Mouse (Mus musculus) CD4-positive, CD25-positive, alpha-beta regulatory T cell, adult 2 months (primary cell): ENCODE measurements around the gene Arhgap27.
"Not testable (repeated sequence)": the region's sequence is repeated elsewhere in the genome, so short reads cannot be mapped to it uniquely, and the experiment has no call there.

Experiments used
- DNase-seq: peaks from one replicate; pipeline ENCODE4 v3.0.0-alpha.2; 2012; ENCODE audit warnings: low read depth, low spot score

Gene Arhgap27

GRCm38 (mm10) chr11:103363214-103364148 is at the start of gene Arhgap27:
TSS of gene Arhgap27 (minus strand) at chr11:103363692.
- DNase-seq = peak; percentile 66

- DNase-seq = no peak
These were observed 49.5 kb upstream of the Arhgap27 start for GRCm38 (mm10) chr11:103412950-103413423.

GRCm38 (mm10) chr11:103411981-103412949 is 48.8 kb upstream of the Arhgap27 start, which contains the start of gene Plekhm1:
TSS of gene Plekhm1 (minus strand) at chr11:103412687.
- peak; percentile 98 for DNase-seq

GRCm38 (mm10) chr11:103411301-103411700 is 47.8 kb upstream of the Arhgap27 start:
- peak; percentile 23 for DNase-seq

GRCm38 (mm10) chr11:103408880-103409279 is 45.4 kb upstream of the Arhgap27 start:
- DNase-seq = no peak

- DNase-seq = not testable (repeated sequence)
These were observed 43.6 kb upstream of the Arhgap27 start for GRCm38 (mm10) chr11:103407136-103407535.

GRCm38 (mm10) chr11:103406551-103406950 is 43.1 kb upstream of the Arhgap27 start:
- no peak for DNase-seq

- no peak for DNase-seq
These were observed 42.3 kb upstream of the Arhgap27 start for GRCm38 (mm10) chr11:103405814-103406213.

GRCm38 (mm10) chr11:103404618-103405017 is 41.1 kb upstream of the Arhgap27 start:
- DNase-seq = no peak

- no peak for DNase-seq
These were observed 40.3 kb upstream of the Arhgap27 start for GRCm38 (mm10) chr11:103403776-103404175.

- DNase-seq = no peak
These were observed 39.2 kb upstream of the Arhgap27 start for GRCm38 (mm10) chr11:103402738-103403137.

- DNase-seq = peak; percentile 82
These were observed 38.7 kb upstream of the Arhgap27 start for GRCm38 (mm10) chr11:103402198-103402597.

- no peak for DNase-seq
These were observed 36.5 kb upstream of the Arhgap27 start for GRCm38 (mm10) chr11:103399986-103400385.

- DNase-seq = peak; percentile 54
These were observed 35.6 kb upstream of the Arhgap27 start for GRCm38 (mm10) chr11:103399050-103399449.

- DNase-seq = no peak
These were observed 33.2 kb upstream of the Arhgap27 start for GRCm38 (mm10) chr11:103396682-103397081.

- no peak for DNase-seq
These were observed 32.7 kb upstream of the Arhgap27 start for GRCm38 (mm10) chr11:103396236-103396635.

- DNase-seq = no peak
These were observed 31.1 kb upstream of the Arhgap27 start for GRCm38 (mm10) chr11:103394604-103395003.

- no peak for DNase-seq
These were observed 30.5 kb upstream of the Arhgap27 start for GRCm38 (mm10) chr11:103394025-103394424.

GRCm38 (mm10) chr11:103387870-103388526 is 24.5 kb upstream of the Arhgap27 start:
- no peak for DNase-seq

- no peak for DNase-seq
These were observed 23.3 kb upstream of the Arhgap27 start for GRCm38 (mm10) chr11:103386827-103387226.

GRCm38 (mm10) chr11:103381956-103382613 is 18.6 kb upstream of the Arhgap27 start:
- peak; percentile 72 for DNase-seq
